Mouse (Mus musculus): ENCODE data around the gene Wbp11. TPM values are rescaled to one million over a fixed set of nuclear protein-coding genes. Genes with fewer than 3 reads are reported as not detected.

The Wbp11 gene
- total RNA-seq, 2 experiments from 2014 or later = 97.6 to 104 TPM

DNA sequence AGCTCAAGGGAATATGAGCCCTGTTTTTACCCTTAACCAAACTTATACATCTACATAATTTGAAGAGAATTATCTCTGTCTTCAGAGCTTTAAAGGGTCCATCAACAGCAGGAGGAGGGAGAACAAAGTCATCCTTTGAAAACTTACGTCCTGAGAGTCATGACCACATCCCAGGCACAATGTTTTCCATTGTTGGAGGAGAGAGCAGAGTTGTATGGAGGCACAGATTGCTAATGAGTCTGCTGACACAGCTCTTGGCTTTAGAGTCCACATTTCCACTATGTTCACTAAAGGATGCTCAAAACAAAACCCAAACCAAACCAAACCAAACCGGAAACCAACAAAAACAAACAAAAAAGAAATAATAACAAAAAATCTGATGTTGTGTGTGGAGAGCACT lies 16.9 kb upstream of the Wbp11 start:
- intact Hi-C loops (cut with DNase I) = no loop called here
- DNase-seq = no peak

DNA sequence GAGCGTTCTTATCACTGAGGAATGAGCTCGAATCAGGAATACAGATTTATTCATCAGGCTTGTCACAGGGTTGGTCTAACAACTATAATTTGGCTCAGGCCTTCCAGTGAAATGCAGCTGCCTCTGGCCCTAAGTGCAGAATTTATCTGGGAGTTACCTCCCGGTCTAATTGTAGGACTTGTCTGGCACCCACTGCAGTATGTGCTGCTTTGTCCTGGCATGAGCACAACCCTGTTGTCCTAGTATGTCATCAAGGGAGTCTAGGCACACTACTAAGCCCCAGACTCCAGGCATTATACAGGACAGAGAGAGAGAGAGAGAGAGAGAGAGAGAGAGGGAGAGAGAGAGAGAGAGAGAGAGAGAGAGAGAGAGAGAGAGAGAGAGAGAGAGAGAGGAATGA lies 9.3 kb upstream of the Wbp11 start:
- no peak for DNase-seq
- intact Hi-C loops (cut with DNase I) = no loop called here

- no peak for DNase-seq
- intact Hi-C loops (cut with DNase I) = no loop called here
Observed at GRCm38 (mm10) chr6:136835352-136835751, 7.3 kb upstream of the Wbp11 start, which contains the start of gene Smco3. TSS of gene Smco3 (minus strand) at chr6:136835452.

DNA sequence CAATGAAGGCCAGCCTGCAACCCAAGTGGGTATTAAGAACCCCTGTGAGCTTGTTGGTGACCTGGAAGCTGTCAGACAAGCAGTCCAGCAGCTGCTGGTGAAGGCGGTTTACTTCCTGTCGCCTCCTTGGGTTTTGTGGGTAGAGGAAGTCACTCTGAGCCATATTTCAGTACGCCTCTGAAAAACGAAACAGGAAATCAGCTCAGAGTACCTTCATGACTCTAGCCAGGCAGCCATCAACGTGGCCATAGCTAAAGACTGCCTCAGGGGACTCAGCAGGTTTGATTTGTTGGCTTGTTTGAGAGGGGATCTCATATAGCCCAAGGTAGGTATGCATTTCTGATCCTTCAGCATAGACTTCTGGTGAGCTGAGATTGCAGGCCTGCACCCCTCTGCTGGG lies 3.7 kb upstream of the Wbp11 start:
- intact Hi-C loops (cut with DNase I) = no loop called here

GRCm38 (mm10) chr6:136828681-136829080 lies 648 bp upstream of the Wbp11 start:
- intact Hi-C loops (cut with DNase I) = no loop called here
- no peak for DNase-seq

More for the DNA sequence above, 3.7 kb upstream of the Wbp11 start:
- DNase-seq = no peak

- intact Hi-C loops (cut with DNase I) = no loop called here
- no peak for DNase-seq
Observed at GRCm38 (mm10) chr6:136827516-136827880, 535 bp downstream of the Wbp11 start, which contains the start of gene BC049715. TSS of gene BC049715 (plus strand) at chr6:136827626.

GRCm38 (mm10) chr6:136827116-136827515 lies 917 bp downstream of the Wbp11 start:
- intact Hi-C loops (cut with DNase I) = no loop called here

DNA sequence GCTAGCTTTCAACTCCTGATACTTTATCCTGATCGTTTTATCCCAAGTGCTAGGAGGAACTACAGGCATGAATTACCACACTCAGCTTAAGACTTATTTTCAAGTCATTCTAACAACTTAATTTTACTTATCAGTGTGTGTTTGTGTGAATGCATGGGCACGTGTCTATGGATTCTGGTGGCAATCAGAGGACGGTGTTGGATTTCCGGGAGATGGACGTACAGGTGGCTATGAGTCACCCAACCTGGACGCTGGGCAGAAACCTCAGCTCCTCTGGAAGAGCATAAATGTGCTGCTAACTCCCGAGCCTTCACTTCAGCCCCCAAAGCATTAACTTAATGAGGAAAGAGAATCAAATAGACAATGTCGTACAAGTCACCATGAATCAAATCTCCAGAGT lies 3.0 kb downstream of the Wbp11 start:
- intact Hi-C loops (cut with DNase I) = no loop called here
- DNase-seq = no peak

More at GRCm38 (mm10) chr6:136827116-136827515, 917 bp downstream of the Wbp11 start:
- no peak for DNase-seq

DNA sequence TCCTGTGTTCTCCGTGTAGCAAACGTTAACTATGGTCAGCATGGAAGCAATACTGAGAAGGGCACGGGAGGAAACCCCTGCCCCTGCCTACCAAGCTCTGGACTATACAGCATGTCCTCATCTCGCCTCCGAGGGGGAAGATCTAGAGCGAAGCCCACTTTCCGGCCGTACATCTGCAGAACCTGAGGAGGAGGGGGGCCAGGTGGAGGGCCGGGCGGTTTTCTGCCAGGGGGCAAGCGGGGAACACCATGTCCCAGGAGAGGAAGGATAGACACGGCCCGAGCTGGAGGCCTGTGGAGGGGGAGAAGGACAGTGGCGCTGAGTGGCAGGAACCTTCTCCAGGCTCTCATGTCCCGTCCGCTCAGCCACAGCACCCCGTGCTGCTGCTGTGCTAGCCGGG lies 6.9 kb downstream of the Wbp11 start:
- intact Hi-C loops (cut with DNase I) = no loop called here
- no peak for DNase-seq

DNA sequence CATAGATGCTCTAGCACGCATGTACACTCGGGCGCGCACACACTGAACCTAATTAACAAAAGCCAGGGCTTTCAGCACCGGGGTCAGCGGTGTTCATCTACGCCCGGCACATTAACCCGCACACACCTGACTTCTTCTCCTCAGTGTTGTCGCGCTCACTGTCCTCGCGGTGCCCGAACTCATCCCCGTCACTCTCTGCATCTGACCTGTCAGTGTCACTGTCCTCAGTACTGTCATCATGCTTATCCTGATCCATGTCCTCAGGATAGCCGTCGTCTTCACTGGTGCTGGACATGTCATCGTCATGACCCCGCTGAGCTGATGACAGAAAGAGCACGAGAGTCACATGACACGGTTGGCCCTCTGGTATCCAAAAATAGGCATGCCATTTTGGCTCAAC lies 7.7 kb downstream of the Wbp11 start:
- DNase-seq = no peak
- intact Hi-C loops (cut with DNase I) = no loop called here

- intact Hi-C loops (cut with DNase I) = no loop called here
- no peak for DNase-seq
Observed at GRCm38 (mm10) chr6:136817549-136817948, 10.5 kb downstream of the Wbp11 start.

- intact Hi-C loops (cut with DNase I) = no loop called here
- DNase-seq = no peak
Observed at GRCm38 (mm10) chr6:136816826-136817225, 11.2 kb downstream of the Wbp11 start.

- DNase-seq = no peak
- intact Hi-C loops (cut with DNase I) = no loop called here
Observed at GRCm38 (mm10) chr6:136815381-136815780, 12.7 kb downstream of the Wbp11 start.

DNA sequence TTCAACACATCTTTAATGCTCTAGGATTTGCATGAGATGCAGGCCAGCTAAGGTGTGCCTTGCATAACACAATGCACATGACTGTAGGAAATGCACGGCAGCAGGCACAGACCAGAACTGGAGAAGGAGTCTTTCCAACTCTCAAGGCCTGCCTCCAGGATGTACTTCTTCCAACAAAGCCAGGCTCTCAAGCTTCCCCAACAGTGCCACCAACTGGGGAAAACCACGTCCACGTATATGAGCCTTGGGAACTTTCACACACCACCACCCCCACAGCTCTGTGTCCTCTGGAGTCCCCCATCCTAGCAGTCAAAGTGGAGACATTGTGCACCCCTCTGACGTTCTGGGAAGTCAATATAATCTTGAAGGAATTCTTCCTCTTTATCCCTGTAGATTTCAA lies 14.9 kb downstream of the Wbp11 start:
- intact Hi-C loops (cut with DNase I) = no loop called here
- DNase-seq = no peak

GRCm38 (mm10) chr6:136811196-136811595 lies 16.8 kb downstream of the Wbp11 start:
- no peak for DNase-seq
- intact Hi-C loops (cut with DNase I) = no loop called here

DNA sequence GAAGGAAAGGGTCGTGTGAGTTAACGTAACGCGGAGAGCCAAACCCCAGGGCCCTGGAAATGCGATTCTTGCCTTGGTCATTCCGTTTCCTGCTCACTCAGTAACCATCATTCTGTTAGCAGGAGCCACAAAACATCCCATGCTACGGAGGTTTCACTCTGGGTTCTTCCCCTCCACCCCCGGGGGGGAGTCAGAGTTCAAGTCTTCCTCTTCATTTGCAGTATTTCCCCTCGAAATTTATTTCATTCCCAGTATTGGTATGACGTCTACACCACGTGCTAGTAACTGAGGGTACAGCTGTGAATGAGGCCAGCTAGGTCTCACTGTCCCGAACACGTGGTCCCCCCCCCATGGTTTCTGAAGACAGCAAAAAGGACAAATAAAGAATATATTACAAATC lies 18.4 kb downstream of the Wbp11 start:
- DNase-seq = no peak
- intact Hi-C loops (cut with DNase I) = no loop called here

- DNase-seq = no peak
- intact Hi-C loops (cut with DNase I) = no loop called here
Observed at GRCm38 (mm10) chr6:136809077-136809476, 19.0 kb downstream of the Wbp11 start.

GRCm38 (mm10) chr6:136808631-136809046 lies 19.4 kb downstream of the Wbp11 start:
- intact Hi-C loops (cut with DNase I) = no loop called here
- no peak for DNase-seq

GRCm38 (mm10) chr6:136808014-136808417 lies 20.0 kb downstream of the Wbp11 start, which contains the start of gene H2afj:
TSS of gene H2afj (plus strand) at chr6:136808244.
- DNase-seq = peak; percentile 97
- intact Hi-C loops (cut with DNase I) = no loop called here

- DNase-seq = no peak
- intact Hi-C loops (cut with DNase I) = no loop called here
Observed at GRCm38 (mm10) chr6:136807395-136808013, 20.5 kb downstream of the Wbp11 start.

DNA sequence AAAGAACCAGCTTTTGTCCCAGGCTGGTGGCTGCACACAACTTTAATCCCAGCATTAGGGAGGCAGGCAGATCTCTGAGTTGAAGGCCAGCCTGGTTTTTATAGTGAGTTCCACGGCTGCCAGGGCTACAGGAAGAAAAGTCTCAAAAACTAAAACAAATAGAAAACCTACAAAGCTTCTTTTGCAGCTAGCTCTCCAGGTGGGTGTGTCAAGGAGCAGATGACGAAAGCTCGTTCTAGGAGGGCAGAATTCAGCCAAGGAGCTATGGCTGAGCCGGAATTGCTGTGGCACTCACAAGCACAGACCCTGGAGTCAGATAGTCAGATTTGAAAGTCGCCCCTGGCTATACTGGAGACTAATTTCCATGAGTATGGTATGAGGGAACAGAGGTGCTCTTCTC lies 21.2 kb downstream of the Wbp11 start:
- DNase-seq = no peak
- intact Hi-C loops (cut with DNase I) = no loop called here

- intact Hi-C loops (cut with DNase I) = no loop called here
Observed at GRCm38 (mm10) chr6:136805409-136805775, 22.6 kb downstream of the Wbp11 start.

More at GRCm38 (mm10) chr6:136805409-136805775, 22.6 kb downstream of the Wbp11 start:
- DNase-seq = no peak
